Mouse (Mus musculus): Measurements from ENCODE around the gene Entpd6. TPM values are rescaled to one million over a fixed set of nuclear protein-coding genes. Genes with fewer than 3 reads are reported as not detected.

Entpd6 gene
- total and polyA plus RNA-seq, 3 experiments = 30.6 to 45.5 (median 36.4) TPM

GRCm38 (mm10) chr2:150737881-150738280 lies 11.0 kb upstream of the Entpd6 start:
- Histone ChIP-seq H3K9ac (ENCODE audit: insufficient read depth, low read depth) (no peak overlapping the region), H3K9me3 (replicated peaks; ENCODE audit: low read length) (peaks cover 7% of the 10 kb centered on the region), H3K79me2 (replicated peaks; ENCODE audit: control insufficient read depth, extremely low read depth, insufficient read depth, poor library complexity, severe bottlenecking) (no peaks in the 10 kb centered on the region), H3K36me3 (replicated peaks in 1 of 2; ENCODE audit: control insufficient read depth in 1 of 2, insufficient read depth in 1 of 2, low read length in 1 of 2) (no peaks in the 10 kb centered on the region), H3K27ac (ENCODE audit: insufficient read depth, low read depth) (no peak overlapping the region), H3K4me2 (ENCODE audit: insufficient read depth, low read depth, poor library complexity, severe bottlenecking) (no peak overlapping the region), H3K4me1 (ENCODE audit: control insufficient read depth in 1 of 2, insufficient read depth in 2 of 2) (peaks cover 0 to 5% of the 10 kb centered on the region in 2 experiments; a peak in 1 of 4 replicates), H3K27me3 (replicated peaks) (peaks cover 12% of the 10 kb centered on the region), H3K4me3 (replicated peaks in 1 of 3; ENCODE audit: low read depth in 2 of 3, low read length in 2 of 3, poor library complexity in 1 of 3) (no peak overlapping the region)
- TF ChIP-seq ZC3H11A (IDR thresholded peaks at IDR 0.05; ENCODE audit: low read depth, low read length) = no peak
- TF ChIP-seq ZMIZ1 (IDR thresholded peaks at IDR 0.05; ENCODE audit: low read depth, low read length) = no peak
- no peak for TF ChIP-seq KAT2A (IDR thresholded peaks at IDR 0.05; ENCODE audit: insufficient replicate concordance, low read length)
- no peak for TF ChIP-seq JUND (conservative IDR thresholded peaks at IDR 0.05; ENCODE audit: low read depth, low read length)
- no peak for TF ChIP-seq MAFK (IDR thresholded peaks at IDR 0.05; ENCODE audit: insufficient replicate concordance, low read length)
- no peak for TF ChIP-seq ETS1 (conservative IDR thresholded peaks at IDR 0.05; ENCODE audit: low read depth, low read length)
- TF ChIP-seq EP300 (IDR thresholded peaks at IDR 0.05; ENCODE audit: low read length) = no peak
- no peak for TF ChIP-seq SMC3 (IDR thresholded peaks at IDR 0.05; ENCODE audit: low read depth, low read length)
- no peak for TF ChIP-seq BHLHE40 (IDR thresholded peaks at IDR 0.05; ENCODE audit: low read depth, low read length)
- no peak for TF ChIP-seq HCFC1 (IDR thresholded peaks at IDR 0.05; ENCODE audit: low read depth, low read length)
- no peak for TF ChIP-seq USF2 (conservative IDR thresholded peaks at IDR 0.05; ENCODE audit: low read depth, low read length)
- TF ChIP-seq RCOR1 (conservative IDR thresholded peaks at IDR 0.05; ENCODE audit: low read depth, low read length) = no peak
- TF ChIP-seq ZKSCAN1 (IDR thresholded peaks at IDR 0.05; ENCODE audit: borderline replicate concordance, low read depth, low read length) = no peak
- no peak for TF ChIP-seq NELFE (IDR thresholded peaks at IDR 0.05; ENCODE audit: low read depth, low read length)
- no peak for TF ChIP-seq MEF2A (IDR thresholded peaks at IDR 0.05; ENCODE audit: borderline replicate concordance, low read depth, low read length)
- TF ChIP-seq USF1 (IDR thresholded peaks at IDR 0.05; ENCODE audit: low read depth, low read length) = no peak
- TF ChIP-seq POLR2A (IDR thresholded peaks at IDR 0.05; ENCODE audit: low read depth, low read length) = no peak
- no peak for TF ChIP-seq TBP (conservative IDR thresholded peaks at IDR 0.05; ENCODE audit: low read depth, low read length)
- TF ChIP-seq CTCF (conservative IDR thresholded peaks at IDR 0.05 in 1 of 2, IDR thresholded peaks at IDR 0.05 in 1 of 2; ENCODE audit: low read depth in 2 of 2, low read length in 2 of 2) = no peak
- TF ChIP-seq TCF12 (IDR thresholded peaks at IDR 0.05; ENCODE audit: low read depth, low read length) = no peak
- dilution Hi-C loops (cut with MboI; ENCODE audit: extremely low pct_ligation_motif_present, extremely low pct_unique_long_range_greater_than_20kb, low sequenced_read_pairs) (no loop called here), in situ Hi-C loops (cut with MboI; ENCODE audit: low pct_ligation_motif_present, low pct_unique_long_range_greater_than_20kb, low sequenced_read_pairs) (no loop called here)
- DNase-seq (ENCODE audit: extremely low read depth) = no peak

GRCm38 (mm10) chr2:150740145-150740841 lies 8.5 kb upstream of the Entpd6 start:
- in situ Hi-C loops (cut with MboI; ENCODE audit: low pct_ligation_motif_present, low pct_unique_long_range_greater_than_20kb, low sequenced_read_pairs) = loop anchor here (10.0 kb wide), 2 partner anchors 135 to 175 kb away; partner anchors contain the start of gene Apmap
- Histone ChIP-seq H3K4me1 (ENCODE audit: control insufficient read depth in 1 of 2, insufficient read depth in 2 of 2) (peaks cover 0 to 5% of the 10 kb centered on the region in 2 experiments; a peak in 1 of 4 replicates), H3K27ac (ENCODE audit: insufficient read depth, low read depth) (no peak overlapping the region), H3K4me3 (replicated peaks in 1 of 3; ENCODE audit: low read depth in 2 of 3, low read length in 2 of 3, poor library complexity in 1 of 3) (no peak overlapping the region), H3K9ac (ENCODE audit: insufficient read depth, low read depth) (no peak overlapping the region), H3K36me3 (replicated peaks in 1 of 2; ENCODE audit: control insufficient read depth in 1 of 2, insufficient read depth in 1 of 2, low read length in 1 of 2) (no peaks in the 10 kb centered on the region), H3K4me2 (ENCODE audit: insufficient read depth, low read depth, poor library complexity, severe bottlenecking) (no peak overlapping the region), H3K27me3 (replicated peaks) (peaks cover 15% of the 10 kb centered on the region), H3K9me3 (replicated peaks; ENCODE audit: low read length) (peaks cover 7% of the 10 kb centered on the region), H3K79me2 (replicated peaks; ENCODE audit: control insufficient read depth, extremely low read depth, insufficient read depth, poor library complexity, severe bottlenecking) (no peaks in the 10 kb centered on the region)
- dilution Hi-C loops (cut with MboI; ENCODE audit: extremely low pct_ligation_motif_present, extremely low pct_unique_long_range_greater_than_20kb, low sequenced_read_pairs) = no loop called here
- TF ChIP-seq RCOR1 (conservative IDR thresholded peaks at IDR 0.05; ENCODE audit: low read depth, low read length) = no peak
- TF ChIP-seq USF1 (IDR thresholded peaks at IDR 0.05; ENCODE audit: low read depth, low read length) = no peak
- TF ChIP-seq BHLHE40 (IDR thresholded peaks at IDR 0.05; ENCODE audit: low read depth, low read length) = no peak
- TF ChIP-seq E2F4 (IDR thresholded peaks at IDR 0.05; ENCODE audit: insufficient replicate concordance, low read depth, low read length) = no peak
- no peak for TF ChIP-seq SMC3 (IDR thresholded peaks at IDR 0.05; ENCODE audit: low read depth, low read length)
- no peak for TF ChIP-seq EP300 (IDR thresholded peaks at IDR 0.05; ENCODE audit: low read length)
- TF ChIP-seq ZKSCAN1 (IDR thresholded peaks at IDR 0.05; ENCODE audit: borderline replicate concordance, low read depth, low read length) = no peak
- TF ChIP-seq POLR2AphosphoS2 (IDR thresholded peaks at IDR 0.05; ENCODE audit: low read depth, low read length) = no peak
- TF ChIP-seq JUN (IDR thresholded peaks at IDR 0.05; ENCODE audit: insufficient read depth, low read depth, low read length) = no peak
- no peak for TF ChIP-seq CTCF (conservative IDR thresholded peaks at IDR 0.05 in 1 of 2, IDR thresholded peaks at IDR 0.05 in 1 of 2; ENCODE audit: low read depth in 2 of 2, low read length in 2 of 2)
- no peak for DNase-seq (ENCODE audit: extremely low read depth)
